Mouse (Mus musculus): ENCODE measurements at regions not wholly inside any gene's neighbourhood (a gene's known extent, or its start where the extent isn't known, plus 50 kb on each side); places are given as distances from the start of the nearest gene placed in this dataset.
A peak's percentile ranks its signal among the peaks of the same experiment; 100 is the strongest.

DNA sequence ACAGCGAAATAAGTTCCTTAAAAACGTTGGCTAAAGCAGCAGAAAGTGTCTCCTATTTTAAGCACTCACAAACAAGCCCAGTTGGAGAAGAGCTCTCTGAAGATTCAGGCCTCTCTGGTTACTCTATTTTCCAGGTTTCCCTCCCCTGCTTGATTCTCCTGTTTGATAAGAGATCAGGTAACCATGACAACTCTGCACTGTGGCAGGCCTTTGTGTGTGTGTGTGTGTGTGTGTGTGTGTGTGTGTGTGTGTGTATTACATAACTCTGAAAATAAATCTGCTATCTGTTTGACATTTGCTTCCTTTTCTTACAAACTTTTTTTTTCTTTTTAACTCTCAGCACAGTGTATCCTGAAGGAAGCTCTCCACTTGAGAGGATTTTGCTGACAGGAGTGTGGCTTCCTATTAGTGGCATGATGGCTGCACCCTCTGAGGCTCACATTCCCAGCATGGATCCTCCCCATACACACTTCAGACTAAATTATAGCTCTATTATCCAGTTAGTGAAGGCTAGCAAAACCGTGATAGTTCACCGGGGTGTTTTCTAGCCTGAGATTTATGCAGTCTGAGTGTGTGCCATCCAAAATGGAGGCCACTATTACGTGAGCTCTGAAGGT is 135.1 kb upstream of the Fndc3a start:
- Histone ChIP-seq H3K27me3 (ENCODE audit: insufficient read depth, low read length) (no peaks in the 10 kb centered on the region), H3K36me3 (ENCODE audit: insufficient read depth, low read length) (no peaks in the 10 kb centered on the region), H3K27ac (no peak overlapping the region), H3K4me2 (ENCODE audit: low read depth, low read length) (no peak overlapping the region), H3K4me3 (ENCODE audit: low read length) (no peak overlapping the region), H3K9me3 (ENCODE audit: low read length) (no peaks in the 10 kb centered on the region), H3K4me1 (ENCODE audit: insufficient read depth, low read length) (no peaks in the 10 kb centered on the region), H3K9ac (replicated peaks; ENCODE audit: low read length) (no peak overlapping the region)
- WGBS: 49% methylated on average over 5 of the region's 5 CpGs
- TF ChIP-seq CTCF (IDR thresholded peaks at IDR 0.05; ENCODE audit: low read depth): no peak
- peak; percentile 21 for DNase-seq (ENCODE audit: low spot score)
- ATAC-seq: 0 out of 2 replicates have a peak, but pooled peaks have one; percentile 49

DNA sequence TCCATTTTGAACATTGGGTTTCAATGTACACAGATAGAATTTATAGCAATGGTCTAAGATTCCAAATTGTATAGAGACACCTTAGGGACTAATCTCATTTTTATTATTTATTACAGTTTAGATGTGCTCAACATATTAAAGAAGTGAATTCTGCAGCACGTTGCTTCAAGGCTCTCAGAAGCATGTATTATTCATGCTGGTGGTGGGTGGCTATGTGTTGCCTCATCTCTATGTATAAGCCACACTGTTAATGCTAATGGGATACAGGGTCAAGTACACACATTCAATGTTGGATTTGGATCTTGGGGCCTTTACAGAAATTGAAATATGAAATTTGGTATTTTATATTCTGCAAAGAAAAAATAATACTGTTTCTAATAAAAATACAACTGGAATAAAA is 131.9 kb upstream of the Fndc3a start:
- Histone ChIP-seq H3K4me2 (ENCODE audit: low read depth, low read length) (no peak overlapping the region), H3K27ac (no peak overlapping the region), H3K9ac (replicated peaks; ENCODE audit: low read length) (no peak overlapping the region), H3K27me3 (ENCODE audit: insufficient read depth, low read length) (no peaks in the 10 kb centered on the region), H3K9me3 (ENCODE audit: low read length) (no peaks in the 10 kb centered on the region), H3K36me3 (ENCODE audit: insufficient read depth, low read length) (no peaks in the 10 kb centered on the region), H3K4me3 (ENCODE audit: low read length) (no peak overlapping the region), H3K4me1 (ENCODE audit: insufficient read depth, low read length) (no peaks in the 10 kb centered on the region)
- no peak for DNase-seq (ENCODE audit: low spot score)
- TF ChIP-seq CTCF (IDR thresholded peaks at IDR 0.05; ENCODE audit: low read depth): no peak
- no peak for ATAC-seq
- WGBS: 60% methylated on average over 1 of the region's 1 CpGs

DNA sequence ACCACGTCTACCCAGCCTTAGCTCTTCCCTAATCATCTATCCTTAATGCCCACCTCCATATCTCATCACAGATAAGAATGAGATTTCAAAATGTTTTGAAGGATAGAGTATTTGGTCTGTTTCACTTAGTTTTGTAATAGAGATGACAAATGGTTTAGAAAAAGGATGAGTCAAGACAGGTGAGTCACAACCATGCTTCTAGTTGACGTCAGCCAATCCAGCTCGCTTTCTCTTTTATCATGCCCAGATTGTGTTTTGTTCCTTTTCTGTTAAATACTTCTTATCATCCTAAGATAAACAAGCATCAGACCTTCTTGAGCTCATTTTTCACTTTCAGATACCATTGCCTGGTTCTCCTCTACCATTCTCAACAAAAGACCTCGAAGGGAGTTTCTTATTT is 125.4 kb upstream of the Fndc3a start:
- WGBS: 92% methylated on average over 4 of the region's 4 CpGs
- H3K9me3 ChIP-seq (ENCODE audit: low read length): no peaks in the 10 kb centered on the region
- ATAC-seq (no peak), DNase-seq (ENCODE audit: low spot score) (no peak)
- H3K9ac ChIP-seq (replicated peaks; ENCODE audit: low read length): no peak overlapping the region
- no peak for TF ChIP-seq CTCF (IDR thresholded peaks at IDR 0.05; ENCODE audit: low read depth)
- H3K27me3 ChIP-seq (ENCODE audit: insufficient read depth, low read length): no peaks in the 10 kb centered on the region
- no peak overlapping the region for H3K27ac ChIP-seq
- H3K4me1 ChIP-seq (ENCODE audit: insufficient read depth, low read length): no peaks in the 10 kb centered on the region
- H3K4me3 ChIP-seq (ENCODE audit: low read length): no peak overlapping the region
- no peaks in the 10 kb centered on the region for H3K36me3 ChIP-seq (ENCODE audit: insufficient read depth, low read length)
- H3K4me2 ChIP-seq (ENCODE audit: low read depth, low read length): no peak overlapping the region

DNA sequence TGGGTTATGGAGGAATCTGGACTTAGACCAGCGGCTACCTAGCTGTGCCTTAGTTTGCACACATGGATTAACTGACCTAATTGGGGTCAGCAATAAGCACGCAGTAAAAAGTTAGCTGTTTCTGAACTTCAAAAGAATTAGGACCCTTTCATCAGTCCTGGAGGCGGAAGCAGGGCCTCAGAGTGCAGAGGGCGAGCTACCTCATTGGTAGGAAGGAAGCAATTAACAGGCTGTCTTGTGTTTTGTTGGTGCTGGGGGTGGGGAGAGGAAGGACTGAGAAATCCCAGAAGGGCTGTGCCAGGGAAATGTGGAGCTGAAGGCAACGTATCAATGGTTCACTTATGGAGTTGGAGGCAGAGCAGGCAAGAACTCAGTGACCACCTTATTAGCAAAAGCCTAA is 119.5 kb upstream of the Fndc3a start:
- H3K27me3 ChIP-seq (ENCODE audit: insufficient read depth, low read length): no peaks in the 10 kb centered on the region
- no peak for TF ChIP-seq CTCF (IDR thresholded peaks at IDR 0.05; ENCODE audit: low read depth)
- H3K9me3 ChIP-seq (ENCODE audit: low read length): no peaks in the 10 kb centered on the region
- no peak overlapping the region for H3K4me3 ChIP-seq (ENCODE audit: low read length)
- no peak overlapping the region for H3K4me2 ChIP-seq (ENCODE audit: low read depth, low read length)
- no peak overlapping the region for H3K9ac ChIP-seq (replicated peaks; ENCODE audit: low read length)
- no peaks in the 10 kb centered on the region for H3K4me1 ChIP-seq (ENCODE audit: insufficient read depth, low read length)
- ATAC-seq (no peak), DNase-seq (ENCODE audit: low spot score) (no peak)
- H3K36me3 ChIP-seq (ENCODE audit: insufficient read depth, low read length): no peaks in the 10 kb centered on the region
- no peak overlapping the region for H3K27ac ChIP-seq
- WGBS: 53% methylated on average over 5 of the region's 5 CpGs

DNA sequence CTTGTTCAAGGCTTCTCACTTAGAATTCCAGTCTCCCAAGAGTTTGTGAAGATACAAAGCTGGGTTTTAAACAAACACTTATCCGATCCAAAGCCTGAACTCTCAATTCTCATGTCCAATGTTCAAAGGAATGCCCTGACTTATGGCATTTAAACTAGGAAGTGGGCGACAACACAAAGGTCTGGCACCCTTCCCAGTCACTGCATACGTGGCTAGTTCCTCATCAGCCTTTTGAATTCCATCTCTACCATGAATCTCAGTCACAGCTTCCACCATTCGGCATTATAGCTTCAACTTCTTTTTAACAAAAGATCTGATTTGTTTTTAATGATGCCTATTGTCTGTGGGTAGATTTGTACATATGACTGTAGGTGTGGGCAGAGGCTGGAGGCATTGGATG is 115.7 kb upstream of the Fndc3a start:
- Histone ChIP-seq H3K9me3 (ENCODE audit: low read length) (no peaks in the 10 kb centered on the region), H3K27ac (no peak overlapping the region), H3K4me1 (ENCODE audit: insufficient read depth, low read length) (no peaks in the 10 kb centered on the region), H3K27me3 (ENCODE audit: insufficient read depth, low read length) (no peaks in the 10 kb centered on the region), H3K4me2 (ENCODE audit: low read depth, low read length) (no peak overlapping the region), H3K4me3 (ENCODE audit: low read length) (no peak overlapping the region), H3K36me3 (ENCODE audit: insufficient read depth, low read length) (no peaks in the 10 kb centered on the region), H3K9ac (replicated peaks; ENCODE audit: low read length) (no peak overlapping the region)
- 57% methylated on average over 4 of the region's 4 CpGs for WGBS
- TF ChIP-seq CTCF (IDR thresholded peaks at IDR 0.05; ENCODE audit: low read depth): no peak
- DNase-seq (ENCODE audit: low spot score) (no peak), ATAC-seq (no peak)

DNA sequence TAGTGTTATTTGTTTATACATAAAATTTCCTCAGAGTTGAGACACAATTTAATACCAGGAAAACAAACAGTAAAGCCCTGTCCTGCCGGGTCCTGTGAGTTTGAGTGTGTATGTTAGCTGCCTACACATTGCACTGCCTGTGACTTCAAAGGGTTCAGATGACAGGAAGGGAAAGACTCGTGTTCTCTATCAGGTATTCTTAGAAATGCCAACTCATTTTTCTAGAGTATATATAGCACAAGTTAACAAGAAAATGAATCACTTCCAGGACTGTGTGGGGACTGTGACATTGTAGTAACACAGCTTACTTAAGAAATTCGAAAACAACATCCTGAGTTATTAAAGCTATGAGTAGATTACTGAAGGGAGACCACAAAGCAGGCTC is 112.4 kb upstream of the Fndc3a start:
- ATAC-seq: no peak
- no peak for TF ChIP-seq CTCF (IDR thresholded peaks at IDR 0.05; ENCODE audit: low read depth)
- Histone ChIP-seq H3K4me3 (ENCODE audit: low read length) (no peak overlapping the region), H3K36me3 (ENCODE audit: insufficient read depth, low read length) (no peaks in the 10 kb centered on the region), H3K27me3 (ENCODE audit: insufficient read depth, low read length) (no peaks in the 10 kb centered on the region), H3K4me1 (ENCODE audit: insufficient read depth, low read length) (no peaks in the 10 kb centered on the region), H3K4me2 (ENCODE audit: low read depth, low read length) (no peak overlapping the region), H3K9me3 (ENCODE audit: low read length) (no peaks in the 10 kb centered on the region), H3K27ac (no peak overlapping the region), H3K9ac (replicated peaks; ENCODE audit: low read length) (no peak overlapping the region)
- 71% methylated on average over 3 of the region's 3 CpGs for WGBS
- no peak for DNase-seq (ENCODE audit: low spot score)

DNA sequence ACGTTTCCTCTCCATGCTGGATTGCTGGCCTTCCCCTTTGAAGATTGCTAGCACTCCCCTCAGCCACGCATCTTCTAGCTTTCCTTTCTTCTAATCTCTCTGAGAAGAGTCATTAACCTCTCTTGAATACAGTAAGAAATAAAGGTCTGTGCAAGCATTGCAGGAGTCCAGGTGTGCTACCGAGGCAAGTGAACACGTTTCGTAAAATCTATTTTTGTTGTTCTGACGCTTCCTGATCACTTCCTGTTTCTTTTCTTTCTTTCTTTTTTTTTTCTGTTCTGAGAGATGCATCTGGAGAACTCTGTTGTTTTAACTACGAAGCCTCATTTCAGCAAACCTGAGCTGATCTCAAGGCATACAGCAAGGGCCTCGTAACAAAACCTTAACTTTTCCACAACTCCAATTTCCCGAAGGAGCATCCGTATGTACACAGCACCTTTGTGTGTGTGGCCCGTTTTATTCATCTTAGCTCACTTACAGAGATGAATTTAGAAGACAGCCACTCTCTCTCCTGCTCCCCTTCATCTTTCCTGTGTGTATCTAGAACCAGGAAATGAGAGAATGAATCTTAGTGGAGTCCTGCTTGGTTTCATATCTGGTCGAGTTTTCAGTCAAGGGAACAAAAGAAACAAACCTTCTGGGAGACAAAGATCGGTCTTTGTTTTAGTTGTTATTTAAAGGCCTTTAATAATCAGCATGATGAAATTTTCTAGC is 111.9 kb upstream of the Fndc3a start:
- Histone ChIP-seq H3K4me1 (ENCODE audit: insufficient read depth, low read length) (no peaks in the 10 kb centered on the region), H3K27me3 (ENCODE audit: insufficient read depth, low read length) (no peaks in the 10 kb centered on the region), H3K9ac (replicated peaks; ENCODE audit: low read length) (no peak overlapping the region), H3K4me3 (ENCODE audit: low read length) (no peak overlapping the region), H3K36me3 (ENCODE audit: insufficient read depth, low read length) (no peaks in the 10 kb centered on the region), H3K4me2 (ENCODE audit: low read depth, low read length) (no peak overlapping the region), H3K27ac (no peak overlapping the region), H3K9me3 (ENCODE audit: low read length) (no peaks in the 10 kb centered on the region)
- DNase-seq (ENCODE audit: low spot score) (no peak), ATAC-seq (no peak)
- TF ChIP-seq CTCF (IDR thresholded peaks at IDR 0.05; ENCODE audit: low read depth): no peak
- 79% methylated on average over 13 of the region's 13 CpGs for WGBS
